Mouse (Mus musculus): ENCODE data around the gene Hivep3. TPM values are rescaled to one million over a fixed set of nuclear protein-coding genes. Genes with fewer than 3 reads are reported as not detected.

Hivep3 gene
- polyA plus RNA-seq, 1 experiment from 2014 or later, result 8.2 TPM

- Histone ChIP-seq H3K27me3 (replicated peaks; ENCODE audit: control insufficient read depth, insufficient read depth, low read length) (0 out of 2 replicates have a peak, but pooled peaks cover 4% of the 10 kb centered on the region), H3K27ac (replicated peaks; ENCODE audit: low read depth, low read length) (no peak overlapping the region), H3K4me2 (ENCODE audit: low read depth, low read length) (no peak overlapping the region), H3K4me3 (ENCODE audit: low read depth, low read length) (no peak overlapping the region), H3K9me3 (ENCODE audit: control insufficient read depth, low read length) (no peaks in the 10 kb centered on the region), H3K4me1 (ENCODE audit: control insufficient read depth, insufficient read depth, low read length) (0 out of 2 replicates have a peak, but pooled peaks cover 2% of the 10 kb centered on the region), H3K36me3 (ENCODE audit: control insufficient read depth, insufficient read depth, low read length) (no peaks in the 10 kb centered on the region), H3K9ac (ENCODE audit: low read depth, low read length) (no peak overlapping the region)
- 54% methylated on average over 4 of the region's 4 CpGs for WGBS
- ATAC-seq (ENCODE audit: low read depth) (no peak), DNase-seq (ENCODE audit: low spot score) (no peak)
Measured at GRCm38 (mm10) chr4:119861001-119861400, 127.4 kb downstream of the Hivep3 start.

GRCm38 (mm10) chr4:119865827-119866455 lies 132.4 kb downstream of the Hivep3 start:
- no peak overlapping the region for H3K9ac ChIP-seq (ENCODE audit: low read depth, low read length)
- WGBS, result 49% methylated on average over 3 of the region's 3 CpGs
- no peak overlapping the region for H3K4me2 ChIP-seq (ENCODE audit: low read depth, low read length)
- DNase-seq (ENCODE audit: low spot score), result peak; percentile 86
- 0 out of 2 replicates have a peak, but pooled peaks cover 2% of the 10 kb centered on the region for H3K4me1 ChIP-seq (ENCODE audit: control insufficient read depth, insufficient read depth, low read length)
- H3K27ac ChIP-seq (replicated peaks; ENCODE audit: low read depth, low read length), result no peak overlapping the region
- no peak overlapping the region for H3K4me3 ChIP-seq (ENCODE audit: low read depth, low read length)
- ATAC-seq (ENCODE audit: low read depth), result peak; percentile 56; the same call in 1 of the 2 replicates
- H3K27me3 ChIP-seq (replicated peaks; ENCODE audit: control insufficient read depth, insufficient read depth, low read length), result 0 out of 2 replicates have a peak, but pooled peaks cover 4% of the 10 kb centered on the region
- no peaks in the 10 kb centered on the region for H3K9me3 ChIP-seq (ENCODE audit: control insufficient read depth, low read length)
- no peaks in the 10 kb centered on the region for H3K36me3 ChIP-seq (ENCODE audit: control insufficient read depth, insufficient read depth, low read length)

- Histone ChIP-seq H3K27me3 (replicated peaks; ENCODE audit: control insufficient read depth, insufficient read depth, low read length) (no peaks in the 10 kb centered on the region), H3K4me1 (ENCODE audit: control insufficient read depth, insufficient read depth, low read length) (0 out of 2 replicates have a peak, but pooled peaks cover 2% of the 10 kb centered on the region), H3K4me2 (ENCODE audit: low read depth, low read length) (no peak overlapping the region), H3K27ac (replicated peaks; ENCODE audit: low read depth, low read length) (no peak overlapping the region), H3K36me3 (ENCODE audit: control insufficient read depth, insufficient read depth, low read length) (no peaks in the 10 kb centered on the region), H3K9me3 (ENCODE audit: control insufficient read depth, low read length) (no peaks in the 10 kb centered on the region), H3K4me3 (ENCODE audit: low read depth, low read length) (no peak overlapping the region), H3K9ac (ENCODE audit: low read depth, low read length) (no peak overlapping the region)
- DNase-seq (ENCODE audit: low spot score), result no peak
- 88% methylated on average over 3 of the region's 3 CpGs for WGBS
- ATAC-seq (ENCODE audit: low read depth), result no peak
Measured at GRCm38 (mm10) chr4:119867132-119867531, 133.5 kb downstream of the Hivep3 start.

- H3K27ac ChIP-seq (replicated peaks; ENCODE audit: low read depth, low read length), result no peak overlapping the region
- H3K9ac ChIP-seq (ENCODE audit: low read depth, low read length), result no peak overlapping the region
- H3K4me1 ChIP-seq (ENCODE audit: control insufficient read depth, insufficient read depth, low read length), result 0 out of 2 replicates have a peak, but pooled peaks cover 2% of the 10 kb centered on the region
- H3K4me2 ChIP-seq (ENCODE audit: low read depth, low read length), result no peak overlapping the region
- DNase-seq (ENCODE audit: low spot score) (peak; percentile 45), ATAC-seq (ENCODE audit: low read depth) (no peak)
- WGBS, result 74% methylated on average over 6 of the region's 6 CpGs
- H3K27me3 ChIP-seq (replicated peaks; ENCODE audit: control insufficient read depth, insufficient read depth, low read length), result no peaks in the 10 kb centered on the region
- H3K4me3 ChIP-seq (ENCODE audit: low read depth, low read length), result no peak overlapping the region
- H3K36me3 ChIP-seq (ENCODE audit: control insufficient read depth, insufficient read depth, low read length), result no peaks in the 10 kb centered on the region
- H3K9me3 ChIP-seq (ENCODE audit: control insufficient read depth, low read length), result no peaks in the 10 kb centered on the region
Measured at GRCm38 (mm10) chr4:119870411-119870810, 136.8 kb downstream of the Hivep3 start.

- no peaks in the 10 kb centered on the region for H3K4me1 ChIP-seq (ENCODE audit: control insufficient read depth, insufficient read depth, low read length)
- no peaks in the 10 kb centered on the region for H3K9me3 ChIP-seq (ENCODE audit: control insufficient read depth, low read length)
- no peak overlapping the region for H3K27ac ChIP-seq (replicated peaks; ENCODE audit: low read depth, low read length)
- H3K4me2 ChIP-seq (ENCODE audit: low read depth, low read length), result no peak overlapping the region
- no peak overlapping the region for H3K9ac ChIP-seq (ENCODE audit: low read depth, low read length)
- ATAC-seq (ENCODE audit: low read depth) (no peak), DNase-seq (ENCODE audit: low spot score) (no peak)
- H3K27me3 ChIP-seq (replicated peaks; ENCODE audit: control insufficient read depth, insufficient read depth, low read length), result no peaks in the 10 kb centered on the region
- H3K4me3 ChIP-seq (ENCODE audit: low read depth, low read length), result no peak overlapping the region
- no peaks in the 10 kb centered on the region for H3K36me3 ChIP-seq (ENCODE audit: control insufficient read depth, insufficient read depth, low read length)
- 93% methylated on average over 2 of the region's 2 CpGs for whole genome bisulfite sequencing
Measured at GRCm38 (mm10) chr4:119871441-119871840, 137.9 kb downstream of the Hivep3 start.

- DNase-seq (ENCODE audit: low spot score), result no peak
- WGBS, result 88% methylated on average over 10 of the region's 10 CpGs
Measured at GRCm38 (mm10) chr4:119871861-119872582, 138.4 kb downstream of the Hivep3 start.

GRCm38 (mm10) chr4:119873935-119874334 lies 140.4 kb downstream of the Hivep3 start:
- Histone ChIP-seq H3K9ac (ENCODE audit: low read depth, low read length) (no peak overlapping the region), H3K4me3 (ENCODE audit: low read depth, low read length) (no peak overlapping the region), H3K27me3 (replicated peaks; ENCODE audit: control insufficient read depth, insufficient read depth, low read length) (no peaks in the 10 kb centered on the region), H3K27ac (replicated peaks; ENCODE audit: low read depth, low read length) (no peak overlapping the region), H3K4me1 (ENCODE audit: control insufficient read depth, insufficient read depth, low read length) (no peaks in the 10 kb centered on the region), H3K4me2 (ENCODE audit: low read depth, low read length) (no peak overlapping the region), H3K9me3 (ENCODE audit: control insufficient read depth, low read length) (no peaks in the 10 kb centered on the region), H3K36me3 (ENCODE audit: control insufficient read depth, insufficient read depth, low read length) (no peaks in the 10 kb centered on the region)
- 71% methylated on average over 6 of the region's 6 CpGs for WGBS
- ATAC-seq (ENCODE audit: low read depth) (no peak), DNase-seq (ENCODE audit: low spot score) (no peak)

More at GRCm38 (mm10) chr4:119871861-119872582, 138.4 kb downstream of the Hivep3 start:
- no peaks in the 10 kb centered on the region for H3K27me3 ChIP-seq (replicated peaks; ENCODE audit: control insufficient read depth, insufficient read depth, low read length)
- no peak overlapping the region for H3K4me3 ChIP-seq (ENCODE audit: low read depth, low read length)
- no peak overlapping the region for H3K4me2 ChIP-seq (ENCODE audit: low read depth, low read length)
- H3K9ac ChIP-seq (ENCODE audit: low read depth, low read length), result no peak overlapping the region
- no peaks in the 10 kb centered on the region for H3K36me3 ChIP-seq (ENCODE audit: control insufficient read depth, insufficient read depth, low read length)
- no peaks in the 10 kb centered on the region for H3K4me1 ChIP-seq (ENCODE audit: control insufficient read depth, insufficient read depth, low read length)
- no peak overlapping the region for H3K27ac ChIP-seq (replicated peaks; ENCODE audit: low read depth, low read length)
- no peak for ATAC-seq (ENCODE audit: low read depth)
- no peaks in the 10 kb centered on the region for H3K9me3 ChIP-seq (ENCODE audit: control insufficient read depth, low read length)

GRCm38 (mm10) chr4:119875592-119875991 lies 142.0 kb downstream of the Hivep3 start:
- H3K4me1 ChIP-seq (ENCODE audit: control insufficient read depth, insufficient read depth, low read length), result no peaks in the 10 kb centered on the region
- no peak for DNase-seq (ENCODE audit: low spot score)
- no peak overlapping the region for H3K4me3 ChIP-seq (ENCODE audit: low read depth, low read length)
- no peak for ATAC-seq (ENCODE audit: low read depth)
- no peaks in the 10 kb centered on the region for H3K27me3 ChIP-seq (replicated peaks; ENCODE audit: control insufficient read depth, insufficient read depth, low read length)
- H3K9me3 ChIP-seq (ENCODE audit: control insufficient read depth, low read length), result no peaks in the 10 kb centered on the region
- no peaks in the 10 kb centered on the region for H3K36me3 ChIP-seq (ENCODE audit: control insufficient read depth, insufficient read depth, low read length)
- H3K27ac ChIP-seq (replicated peaks; ENCODE audit: low read depth, low read length), result no peak overlapping the region
- 88% methylated on average over 2 of the region's 2 CpGs for WGBS
- no peak overlapping the region for H3K9ac ChIP-seq (ENCODE audit: low read depth, low read length)
- no peak overlapping the region for H3K4me2 ChIP-seq (ENCODE audit: low read depth, low read length)
